Mouse (Mus musculus) kidney, embryonic 14.5 days (tissue): ENCODE data around the gene Son. TPM values are rescaled to one million over a fixed set of nuclear protein-coding genes. Genes with fewer than 3 reads are reported as not detected.

Source experiments
- ATAC-seq: fragments of 200-750 bp; cut with Nextera tagmentation; 2 replicates; pipeline ENCODE4 v1.8.0; 2017; ENCODE audit warnings: moderate number of reproducible peaks, mild to moderate bottlenecking, moderate TSS enrichment, moderate library complexity; ENCODE audit not compliant: low FRiP score, low TSS enrichment
- H3K27ac ChIP-seq: fragments of 300-500 bp; sonication (generic); 2 replicates; pipeline ENCODE4 v1.5.1; 2014; ENCODE audit warnings: low read depth, mild to moderate bottlenecking, low read length, moderate library complexity, mixed read lengths
- H3K27me3 ChIP-seq: fragments of 300-500 bp; sonication (generic); 2 replicates; pipeline ENCODE4 v1.6.1; 2014; ENCODE audit warnings: mild to moderate bottlenecking, low read length; ENCODE audit not compliant: control insufficient read depth, insufficient read depth
- H3K36me3 ChIP-seq: fragments of 300-500 bp; sonication (generic); 2 replicates; pipeline ENCODE4 v1.6.1; 2014; ENCODE audit warnings: low read length, mixed read lengths; ENCODE audit not compliant: control insufficient read depth, insufficient read depth
- H3K4me1 ChIP-seq: fragments of 300-500 bp; sonication (generic); 2 replicates; pipeline ENCODE4 v1.6.1; 2014; ENCODE audit warnings: low read length, mixed read lengths; ENCODE audit not compliant: control insufficient read depth, insufficient read depth
- H3K4me2 ChIP-seq: fragments of 300-500 bp; sonication (generic); replicated peaks from 2 replicates; pipeline ENCODE4 v1.6.1; 2014; ENCODE audit warnings: low read depth, mild to moderate bottlenecking, low read length
- H3K4me3 ChIP-seq: fragments of 300-500 bp; sonication (generic); 2 replicates; pipeline ENCODE4 v1.5.1; 2014; ENCODE audit warnings: mild to moderate bottlenecking, low read length
- H3K9ac ChIP-seq: fragments of 300-500 bp; sonication (generic); 2 replicates; pipeline ENCODE4 v1.6.1; 2014; ENCODE audit warnings: low read depth, mild to moderate bottlenecking, low read length, moderate library complexity
- H3K9me3 ChIP-seq: fragments of 300-500 bp; sonication (generic); 2 replicates; pipeline ENCODE4 v1.6.1; 2016; ENCODE audit warnings: low read length; ENCODE audit not compliant: control insufficient read depth
- WGBS: fragments of 180-500 bp; shearing (Covaris S2); extraction: QIAGEN DNeasy Blood & Tissue Kit; methylation state at CpG from one replicate; pipeline ENCODE4 v1.1.7; 2014; 5-methylcytosine and 5-hydroxymethylcytosine counted together
- polyA plus RNA-seq: library from polyadenylated mRNA; unstranded; fragments of >200 nt; fragmentation: Nextera tagmentation; extraction: Ambion mirVana; gene quantifications from 2 replicates; pipeline ENCODE4 v1.2.1, GENCODE M21; 2014

Gene Son
- 160 and 167 TPM in 2 replicates for polyA plus RNA-seq

GRCm38 (mm10) chr16:91647461-91648219, at the start of gene Son:
Son (plus strand) TSS chr16:91647506.
- Histone ChIP-seq H3K9me3 (no peaks in the 10 kb centered on the region), H3K4me3 (peak within 1 kb of the TSS; percentile 91), H3K27ac (peak within 1 kb of the TSS; percentile 93), H3K36me3 (peaks cover 17% of the 10 kb centered on the region), H3K9ac (peak within 1 kb of the TSS; percentile 93), H3K27me3 (no peaks in the 10 kb centered on the region), H3K4me2 (peak within 1 kb of the TSS; percentile 83), H3K4me1 (peaks cover 9% of the 10 kb centered on the region; the same call in 1 of the 2 replicates)
- peak; percentile 97 for ATAC-seq
- WGBS, result under 1% methylated on average over 68 of the region's 70 CpGs

GRCm38 (mm10) chr16:91597672-91598010, 49.7 kb upstream of the Son start, which contains the start of gene Tmem50b:
Tmem50b (minus strand) TSS chr16:91597800.
- H3K27me3 ChIP-seq, result peaks cover 2% of the 10 kb centered on the region; the same call in 1 of the 2 replicates
- WGBS, result 0% methylated on average over 34 of the region's 34 CpGs
- H3K9ac ChIP-seq, result peak within 1 kb of the TSS; percentile 65
- peak; percentile 99 for ATAC-seq
- peak within 1 kb of the TSS; percentile 61 for H3K4me3 ChIP-seq
- no peak within 1 kb of the TSS for H3K27ac ChIP-seq
- no peaks in the 10 kb centered on the region for H3K36me3 ChIP-seq
- no peaks in the 10 kb centered on the region for H3K9me3 ChIP-seq
- no peaks in the 10 kb centered on the region; the same call in 1 of the 2 replicates for H3K4me1 ChIP-seq
- H3K4me2 ChIP-seq, result peak within 1 kb of the TSS; percentile 80

GRCm38 (mm10) chr16:91599242-91599641, 48.1 kb upstream of the Son start:
- no peak overlapping the region for H3K27ac ChIP-seq
- no peak overlapping the region for H3K4me3 ChIP-seq
- no peaks in the 10 kb centered on the region for H3K9me3 ChIP-seq
- H3K36me3 ChIP-seq, result no peaks in the 10 kb centered on the region
- no peak for ATAC-seq
- no peak overlapping the region for H3K9ac ChIP-seq
- no peak overlapping the region for H3K4me2 ChIP-seq
- H3K4me1 ChIP-seq, result no peaks in the 10 kb centered on the region; the same call in 1 of the 2 replicates
- peaks cover 2% of the 10 kb centered on the region; the same call in 1 of the 2 replicates for H3K27me3 ChIP-seq

- Histone ChIP-seq H3K27me3 (peaks cover 2% of the 10 kb centered on the region; the same call in 1 of the 2 replicates), H3K36me3 (no peaks in the 10 kb centered on the region), H3K4me3 (no peak overlapping the region), H3K27ac (no peak overlapping the region), H3K4me1 (no peaks in the 10 kb centered on the region; the same call in 1 of the 2 replicates), H3K4me2 (no peak overlapping the region), H3K9me3 (no peaks in the 10 kb centered on the region), H3K9ac (no peak overlapping the region)
- 24% methylated on average over 4 of the region's 4 CpGs for WGBS
- ATAC-seq, result no peak
Measured at GRCm38 (mm10) chr16:91601081-91601480, 46.2 kb upstream of the Son start.

GRCm38 (mm10) chr16:91601693-91602092, 45.6 kb upstream of the Son start:
- Histone ChIP-seq H3K36me3 (no peaks in the 10 kb centered on the region), H3K27ac (no peak overlapping the region), H3K4me3 (no peak overlapping the region), H3K9me3 (no peaks in the 10 kb centered on the region), H3K9ac (no peak overlapping the region), H3K4me1 (no peaks in the 10 kb centered on the region; the same call in 1 of the 2 replicates), H3K4me2 (no peak overlapping the region), H3K27me3 (peaks cover 2% of the 10 kb centered on the region; the same call in 1 of the 2 replicates)
- ATAC-seq, result no peak
- 39% methylated on average over 9 of the region's 9 CpGs for WGBS

GRCm38 (mm10) chr16:91605156-91605555, 42.1 kb upstream of the Son start:
- Histone ChIP-seq H3K27me3 (no peaks in the 10 kb centered on the region), H3K4me2 (no peak overlapping the region), H3K9ac (no peak overlapping the region), H3K4me1 (no peaks in the 10 kb centered on the region; the same call in 1 of the 2 replicates), H3K4me3 (no peak overlapping the region), H3K36me3 (no peaks in the 10 kb centered on the region), H3K27ac (no peak overlapping the region), H3K9me3 (no peaks in the 10 kb centered on the region)
- no peak for ATAC-seq
- 71% methylated on average over 6 of the region's 6 CpGs for WGBS

GRCm38 (mm10) chr16:91606958-91607357, 40.3 kb upstream of the Son start:
- 92% methylated on average over 8 of the region's 8 CpGs for WGBS
- Histone ChIP-seq H3K9me3 (no peaks in the 10 kb centered on the region), H3K36me3 (no peaks in the 10 kb centered on the region), H3K4me2 (no peak overlapping the region), H3K27me3 (no peaks in the 10 kb centered on the region), H3K4me3 (no peak overlapping the region), H3K9ac (no peak overlapping the region), H3K4me1 (no peaks in the 10 kb centered on the region), H3K27ac (no peak overlapping the region)
- no peak for ATAC-seq

GRCm38 (mm10) chr16:91609501-91610245, 37.6 kb upstream of the Son start:
- H3K4me1 ChIP-seq, result no peaks in the 10 kb centered on the region
- no peaks in the 10 kb centered on the region for H3K27me3 ChIP-seq
- no peak overlapping the region for H3K4me2 ChIP-seq
- no peak overlapping the region for H3K4me3 ChIP-seq
- H3K9me3 ChIP-seq, result no peaks in the 10 kb centered on the region
- H3K9ac ChIP-seq, result no peak overlapping the region
- 61% methylated on average over 9 of the region's 9 CpGs for WGBS
- H3K36me3 ChIP-seq, result no peaks in the 10 kb centered on the region
- no peak for ATAC-seq
- H3K27ac ChIP-seq, result no peak overlapping the region

- Histone ChIP-seq H3K27ac (no peak overlapping the region), H3K4me3 (no peak overlapping the region), H3K27me3 (no peaks in the 10 kb centered on the region), H3K9ac (no peak overlapping the region), H3K36me3 (no peaks in the 10 kb centered on the region), H3K4me2 (no peak overlapping the region), H3K4me1 (no peaks in the 10 kb centered on the region), H3K9me3 (no peaks in the 10 kb centered on the region)
- WGBS, result 78% methylated on average over 11 of the region's 11 CpGs
- ATAC-seq, result no peak
Measured at GRCm38 (mm10) chr16:91611248-91611647, 36.1 kb upstream of the Son start.
